Mouse (Mus musculus): Measurements from ENCODE around the gene Cbarp.

Gene Cbarp

DNA sequence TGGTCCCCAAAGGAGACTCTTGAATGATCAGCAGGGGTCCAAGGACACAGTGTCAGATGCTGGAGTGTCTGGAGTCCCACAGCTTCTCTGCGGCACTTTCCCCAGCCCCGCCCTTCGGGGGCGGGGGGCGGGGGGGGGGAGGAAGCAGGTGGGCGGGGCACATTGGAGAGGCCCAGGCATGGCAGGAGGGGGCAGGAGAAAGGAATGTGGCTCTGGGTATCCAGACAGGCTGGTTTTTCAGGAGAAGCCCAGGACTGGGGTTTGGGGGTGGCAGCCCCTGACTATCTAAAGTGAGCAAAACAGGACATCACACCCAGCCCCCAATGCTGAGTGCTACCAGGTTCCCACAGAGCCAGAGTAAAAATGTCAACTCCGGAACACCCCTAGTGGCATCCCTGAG lies 43.4 kb downstream of the Cbarp start:
- ATAC-seq (ENCODE audit: low TSS enrichment) = no peak

DNA sequence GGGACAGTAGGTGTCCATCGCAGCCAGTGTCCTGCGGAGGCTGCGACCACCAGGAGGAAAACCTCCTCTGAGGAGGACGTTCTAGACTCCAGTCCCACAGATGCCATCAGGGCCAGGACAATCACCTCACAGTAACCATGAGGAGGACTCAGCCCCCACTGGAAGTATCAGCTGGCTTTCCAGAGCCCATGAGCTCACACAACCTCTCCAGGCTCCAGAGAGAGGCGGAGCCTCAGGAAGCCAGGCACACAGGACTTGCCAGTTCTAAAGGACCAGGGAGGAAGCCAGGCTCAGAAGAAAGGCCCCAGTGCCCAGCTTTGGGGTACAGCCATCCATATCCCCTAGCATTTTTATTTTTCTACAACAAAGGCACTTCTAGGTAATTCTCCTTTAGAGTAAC lies 45.1 kb downstream of the Cbarp start:
- no peak for ATAC-seq (ENCODE audit: low TSS enrichment)

- no peak for ATAC-seq (ENCODE audit: low TSS enrichment)
Observed at GRCm38 (mm10) chr10:80094684-80095083, 46.0 kb downstream of the Cbarp start.

GRCm38 (mm10) chr10:80094085-80094484 lies 46.5 kb downstream of the Cbarp start:
- ATAC-seq (ENCODE audit: low TSS enrichment) = no peak

DNA sequence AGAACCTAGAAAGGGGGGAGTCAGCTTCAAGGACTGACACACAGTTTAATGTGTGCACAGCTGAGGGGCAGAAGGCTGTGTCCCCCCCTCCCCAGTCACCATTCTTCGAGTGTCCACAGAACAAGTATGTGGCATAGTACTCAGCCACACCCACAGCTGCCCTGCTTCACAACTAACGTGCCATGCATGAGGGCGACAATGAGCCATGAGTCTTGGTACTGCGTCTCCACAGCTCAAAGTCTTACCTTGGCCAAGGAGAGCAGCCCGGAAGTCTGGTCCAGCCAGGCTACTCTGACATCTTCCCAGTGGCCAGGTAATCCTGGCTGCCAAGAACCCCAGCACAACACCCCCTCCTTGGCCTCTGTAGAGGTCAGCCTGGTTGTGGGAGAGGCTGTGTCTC lies 47.9 kb downstream of the Cbarp start:
- ATAC-seq (ENCODE audit: low TSS enrichment) = no peak

- no peak for ATAC-seq (ENCODE audit: low TSS enrichment)
Observed at GRCm38 (mm10) chr10:80091527-80091926, 49.1 kb downstream of the Cbarp start.

DNA sequence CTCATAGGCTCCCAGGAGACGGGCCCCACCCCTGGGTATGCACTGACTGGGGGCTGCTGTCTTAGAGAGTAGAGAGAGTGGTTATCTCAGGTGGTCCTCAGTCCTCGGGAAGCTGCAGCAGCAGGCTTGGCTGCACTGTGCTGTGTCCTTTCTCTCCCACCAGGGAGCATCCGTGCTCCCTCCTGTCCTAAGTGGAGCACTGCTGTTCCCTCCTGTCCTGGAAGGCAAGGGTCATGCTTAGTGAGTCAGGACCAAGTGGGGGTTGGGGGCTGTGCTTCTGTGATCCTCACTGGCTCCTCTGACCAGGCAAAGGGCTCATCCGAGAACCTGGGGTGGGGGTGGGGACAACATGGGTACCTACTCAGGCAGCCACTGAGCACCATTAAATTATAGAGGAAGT lies 51.5 kb downstream of the Cbarp start:
- no peak for ATAC-seq (ENCODE audit: low TSS enrichment)

- ATAC-seq (ENCODE audit: low TSS enrichment) = no peak
Observed at GRCm38 (mm10) chr10:80087483-80087882, 53.2 kb downstream of the Cbarp start.

GRCm38 (mm10) chr10:80086847-80087246 lies 53.8 kb downstream of the Cbarp start:
- ATAC-seq (ENCODE audit: low TSS enrichment) = no peak

DNA sequence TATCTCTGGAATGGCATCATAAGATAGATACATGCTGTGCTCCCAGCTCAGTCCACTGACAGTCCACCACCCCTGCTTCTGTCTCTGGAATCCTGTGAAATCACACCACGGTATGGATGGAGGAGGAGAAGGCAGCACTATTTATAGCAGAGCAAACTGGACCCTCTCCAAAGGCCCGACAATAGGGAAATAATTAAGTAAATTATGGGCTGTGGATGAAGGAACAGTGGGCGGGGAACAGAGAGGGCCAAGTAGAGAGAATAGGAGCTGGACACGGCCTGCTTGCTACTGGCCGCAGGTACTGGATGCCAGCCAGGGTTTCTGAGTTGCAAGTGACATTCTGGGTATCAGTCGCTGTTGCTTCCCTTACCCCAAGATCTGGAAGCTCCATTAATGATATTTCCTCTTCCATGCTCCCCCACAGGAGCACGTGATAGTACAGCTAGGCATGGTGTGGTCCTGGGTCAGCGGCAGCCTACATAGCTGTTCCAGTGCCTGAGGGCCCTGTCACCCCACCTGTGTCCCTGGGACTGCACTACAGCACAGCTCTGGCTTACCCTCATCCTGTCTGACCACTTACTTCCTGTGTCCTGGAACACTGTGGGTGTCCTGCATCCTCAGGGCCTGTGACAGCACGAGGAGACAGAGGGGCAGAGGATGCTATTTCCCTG lies 55.7 kb downstream of the Cbarp start:
- peak; percentile 68 for ATAC-seq (ENCODE audit: low TSS enrichment)

GRCm38 (mm10) chr10:80081075-80081474 lies 59.6 kb downstream of the Cbarp start:
- ATAC-seq (ENCODE audit: low TSS enrichment) = no peak

Measured in frontal cortex, adult (tissue).